Comparison of ENCODE assay signal across 11 mouse cellular contexts in the genomic region with DNA sequence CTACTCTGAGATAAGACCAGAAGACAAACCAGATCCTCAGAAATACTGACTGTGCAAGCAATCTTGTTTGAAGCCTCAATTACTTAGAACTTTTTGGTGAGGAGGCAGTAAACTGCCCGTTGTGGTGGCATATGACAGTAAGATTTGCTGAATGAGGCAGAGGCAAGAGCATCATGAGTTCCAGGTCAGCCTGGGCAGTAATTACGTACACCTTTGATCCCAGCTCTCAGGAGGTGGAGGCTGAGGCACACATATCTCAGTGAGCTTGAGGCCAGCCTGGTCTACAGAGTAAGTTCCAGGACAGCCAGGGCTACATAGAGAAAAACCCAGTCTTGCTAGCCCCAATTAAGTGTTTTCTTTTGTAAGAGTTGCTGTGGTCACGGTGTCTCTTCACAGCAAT. TPM values are rescaled to one million over a fixed set of nuclear protein-coding genes. Genes with fewer than 3 reads are reported as not detected.
DNase-seq lines count a peak whose midpoint lies in the region; ATAC-seq lines count a peak whose summit lies in the region.
"Had no signal": no experiment of that assay in that cellular context is flagged by ENCODE, and none has a peak within 500 bp of the region (broad histone marks: within the 10 kb centered on the region; RNA-seq: fewer than 3 reads in every experiment).

No protein-coding gene starts in this region.

- 63% methylated on average over 3 of the region's 3 CpGs for WGBS in heart, embryonic 15.5 days
- 65% methylated on average over 3 of the region's 3 CpGs for WGBS in embryonic facial prominence, embryonic 14.5 days
- 50% methylated on average over 3 of the region's 3 CpGs for WGBS in hindbrain, embryonic 13.5 days
- WGBS in midbrain, embryonic 16.5 days = 43% methylated on average over 3 of the region's 3 CpGs

- no peak overlapping the region for H3K4me2 ChIP-seq in heart, embryonic 15.5 days
- H3K4me2 ChIP-seq in embryonic facial prominence, embryonic 14.5 days (ENCODE audit: low read depth, low read length) = no peak overlapping the region
- no peak overlapping the region for H3K4me2 ChIP-seq in hindbrain, embryonic 13.5 days
- H3K4me2 ChIP-seq in midbrain, embryonic 16.5 days (ENCODE audit: low read length) = no peak overlapping the region

- no peak overlapping the region for H3K4me3 ChIP-seq in heart, embryonic 15.5 days
- no peak overlapping the region for H3K4me3 ChIP-seq in embryonic facial prominence, embryonic 14.5 days (ENCODE audit: low read depth, low read length)
- H3K4me3 ChIP-seq in hindbrain, embryonic 13.5 days = no peak overlapping the region
- no peak overlapping the region for H3K4me3 ChIP-seq in midbrain, embryonic 16.5 days (ENCODE audit: low read depth, low read length)
- H3K4me3 ChIP-seq: megakaryocyte, embryonic 14.5 days had no signal

- peaks cover 17% of the 10 kb centered on the region for H3K4me1 ChIP-seq in heart, embryonic 15.5 days (replicated peaks)
- H3K4me1 ChIP-seq in embryonic facial prominence, embryonic 14.5 days (ENCODE audit: control insufficient read depth, insufficient read depth, low read length) = peaks cover 13% of the 10 kb centered on the region; the same call in 1 of the 2 replicates
- peaks cover 13% of the 10 kb centered on the region for H3K4me1 ChIP-seq in hindbrain, embryonic 13.5 days (replicated peaks)
- peaks cover 12% of the 10 kb centered on the region for H3K4me1 ChIP-seq in midbrain, embryonic 16.5 days (ENCODE audit: control insufficient read depth, insufficient read depth, low read length)
- H3K4me1 ChIP-seq: megakaryocyte, embryonic 14.5 days had no signal

- H3K9ac ChIP-seq in heart, embryonic 15.5 days = no peak overlapping the region
- no peak overlapping the region for H3K9ac ChIP-seq in embryonic facial prominence, embryonic 14.5 days (ENCODE audit: low read depth, low read length)
- no peak overlapping the region for H3K9ac ChIP-seq in hindbrain, embryonic 13.5 days
- no peak overlapping the region for H3K9ac ChIP-seq in midbrain, embryonic 16.5 days (ENCODE audit: low read depth, low read length)

- ATAC-seq in heart, embryonic 15.5 days (replicated peaks; ENCODE audit: insufficient number of reproducible peaks, insufficient read depth, low FRiP score, low read depth) = no peak
- no peak for ATAC-seq in embryonic facial prominence, embryonic 14.5 days (ENCODE audit: low read depth)
- ATAC-seq in hindbrain, embryonic 13.5 days (ENCODE audit: low FRiP score) = no peak
- no peak for ATAC-seq in midbrain, embryonic 16.5 days

- peak overlapping the region; percentile 67 for H3K27ac ChIP-seq in heart, embryonic 15.5 days
- peak overlapping the region; percentile 78 for H3K27ac ChIP-seq in embryonic facial prominence, embryonic 14.5 days (replicated peaks; ENCODE audit: low read depth, low read length)
- H3K27ac ChIP-seq in hindbrain, embryonic 13.5 days = peak overlapping the region; percentile 82
- H3K27ac ChIP-seq in midbrain, embryonic 16.5 days (ENCODE audit: low read length) = peak overlapping the region; percentile 78

- H3K9me3 ChIP-seq in heart, embryonic 15.5 days (replicated peaks) = no peaks in the 10 kb centered on the region
- no peaks in the 10 kb centered on the region for H3K9me3 ChIP-seq in embryonic facial prominence, embryonic 14.5 days (ENCODE audit: control insufficient read depth, low read length)
- H3K9me3 ChIP-seq in hindbrain, embryonic 13.5 days = no peaks in the 10 kb centered on the region
- H3K9me3 ChIP-seq in midbrain, embryonic 16.5 days (replicated peaks; ENCODE audit: control insufficient read depth, low read length, poor library complexity, severe bottlenecking) = no peaks in the 10 kb centered on the region
- H3K9me3 ChIP-seq: megakaryocyte, embryonic 14.5 days had no signal

- H3K27me3 ChIP-seq in heart, embryonic 15.5 days = no peaks in the 10 kb centered on the region
- no peaks in the 10 kb centered on the region for H3K27me3 ChIP-seq in embryonic facial prominence, embryonic 14.5 days (replicated peaks; ENCODE audit: control insufficient read depth, insufficient read depth, low read length)
- no peaks in the 10 kb centered on the region for H3K27me3 ChIP-seq in hindbrain, embryonic 13.5 days
- no peaks in the 10 kb centered on the region for H3K27me3 ChIP-seq in midbrain, embryonic 16.5 days (ENCODE audit: control insufficient read depth, insufficient read depth, low read depth, low read length)

- DNase-seq in heart, adult 8-10 months (ENCODE audit: low spot score) = no peak
- no peak for DNase-seq in embryonic facial prominence, embryonic 14.5 days (ENCODE audit: low spot score)
- no peak for DNase-seq in cerebellum, postnatal 4 days (ENCODE audit: low spot score in 2 of 2)
- no peak for DNase-seq in layer of hippocampus, adult 9-11 months
- no peak for DNase-seq in right cerebral cortex, postnatal 36 days (ENCODE audit: low spot score in 2 of 2)
- DNase-seq: kidney, adult 8-10 months; right cerebral cortex, adult 18-20 months had no signal

- H3K36me3 ChIP-seq in heart, embryonic 15.5 days = peaks cover 8% of the 10 kb centered on the region; the same call in 1 of the 2 replicates
- peaks cover 27% of the 10 kb centered on the region; the same call in 1 of the 2 replicates for H3K36me3 ChIP-seq in embryonic facial prominence, embryonic 14.5 days (ENCODE audit: control insufficient read depth, insufficient read depth, low read length)
- no peaks in the 10 kb centered on the region for H3K36me3 ChIP-seq in hindbrain, embryonic 13.5 days
- no peaks in the 10 kb centered on the region for H3K36me3 ChIP-seq in midbrain, embryonic 16.5 days (ENCODE audit: control insufficient read depth, insufficient read depth, low read length)

RNA-seq across cellular contexts. Expression of a gene that starts 48.9 kb away (rescaled TPM):
- 35.5 and 36.2 TPM in 2 replicates for polyA plus RNA-seq in heart, embryonic 15.5 days (2015; fragmentation: Nextera tagmentation; extraction: Ambion mirVana)
- 10 to 100 TPM; 55.7 to 68.2 (median 59.4) TPM for total RNA-seq in heart, adult 8-10 months (2022)
- polyA plus RNA-seq in embryonic facial prominence, embryonic 14.5 days (2014; fragmentation: Nextera tagmentation; extraction: Ambion mirVana) = 65.0 and 68.7 TPM in 2 replicates
- 19.5 and 20.5 TPM in 2 replicates for polyA plus RNA-seq in hindbrain, embryonic 13.5 days (2015; fragmentation: Nextera tagmentation; extraction: Ambion mirVana)
- polyA plus RNA-seq in midbrain, embryonic 16.5 days (2015; fragmentation: Nextera tagmentation; extraction: Ambion mirVana) = 15.2 and 15.4 TPM in 2 replicates
